Mouse (Mus musculus): Measurements from ENCODE around the gene Gm21739.
"Not testable (repeated sequence)": the region's sequence is repeated elsewhere in the genome, so short reads cannot be mapped to it uniquely, and the experiment has no call there.

The Gm21739 gene

DNA sequence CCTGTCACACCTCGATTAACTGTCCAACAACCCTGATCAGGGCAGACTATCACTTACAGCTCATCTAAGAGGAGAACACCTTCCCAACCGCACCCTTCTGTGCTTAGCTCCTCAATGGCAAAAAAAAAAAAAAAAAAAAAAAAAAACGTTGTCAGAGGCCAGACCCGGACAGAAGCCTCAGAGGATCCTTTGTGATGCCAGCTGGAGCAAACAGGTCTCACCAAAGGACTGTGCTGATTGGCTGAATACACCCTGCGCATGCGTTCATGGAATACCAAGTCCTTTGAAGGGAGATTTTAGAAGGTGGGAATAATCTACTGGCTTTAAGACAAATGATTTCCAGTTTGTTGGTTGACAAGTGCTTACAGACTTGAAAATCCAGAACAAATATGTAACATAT, at the start of gene Gm21739:
TSS of gene Gm21739 (minus strand) at position 101 of the 400 bp plus-strand sequence.
- DNase-seq (ENCODE audit: low read depth, low spot score); H3K36me3 ChIP-seq (ENCODE audit: control insufficient read depth, insufficient read depth, low read length, poor library complexity, severe bottlenecking); H3K27me3 ChIP-seq (ENCODE audit: control insufficient read depth, insufficient read depth, low read length, poor library complexity, severe bottlenecking): not testable (repeated sequence)
